Mouse (Mus musculus): ENCODE measurements around the gene Awat1.

DNA sequence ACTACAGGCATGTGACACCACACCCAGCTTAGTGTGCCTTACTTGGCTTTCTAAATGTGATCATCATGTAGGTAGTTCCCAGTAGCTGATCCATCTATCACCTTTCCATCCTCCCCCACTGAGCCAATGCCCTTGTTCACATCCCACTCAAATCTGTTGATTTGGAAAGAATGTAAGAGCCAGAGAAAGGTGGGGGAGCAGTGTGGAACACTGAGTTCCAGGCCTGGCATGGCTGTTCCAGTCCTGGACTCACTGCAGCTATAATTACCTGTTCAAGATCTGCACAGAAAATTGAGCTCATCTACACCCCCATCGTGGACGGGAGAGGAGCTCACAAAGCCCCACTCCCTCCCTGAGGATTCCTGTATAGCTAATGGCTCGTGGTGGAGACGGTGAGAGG, 27.7 kb downstream of the Awat1 start:
- TF ChIP-seq POLR2A (IDR thresholded peaks at IDR 0.05; ENCODE audit: insufficient read depth, low read depth, low read length) (no peak), CTCF (IDR thresholded peaks at IDR 0.05) (no peak), EP300 (IDR thresholded peaks at IDR 0.05; ENCODE audit: insufficient read depth, low read depth, low read length) (no peak)
